Mouse (Mus musculus) 3134 (cell line): ENCODE measurements at regions not wholly inside any gene's neighbourhood (a gene's known extent, or its start where the extent isn't known, plus 50 kb on each side); places are given as distances from the start of the nearest gene placed in this dataset.

Experiments
- DNase-seq: peaks from one replicate; pipeline ENCODE4 v3.0.0-alpha.2; 2011; ENCODE audit warnings: low spot score; ENCODE audit not compliant: insufficient read length; ENCODE audit errors: extremely low read depth

DNA sequence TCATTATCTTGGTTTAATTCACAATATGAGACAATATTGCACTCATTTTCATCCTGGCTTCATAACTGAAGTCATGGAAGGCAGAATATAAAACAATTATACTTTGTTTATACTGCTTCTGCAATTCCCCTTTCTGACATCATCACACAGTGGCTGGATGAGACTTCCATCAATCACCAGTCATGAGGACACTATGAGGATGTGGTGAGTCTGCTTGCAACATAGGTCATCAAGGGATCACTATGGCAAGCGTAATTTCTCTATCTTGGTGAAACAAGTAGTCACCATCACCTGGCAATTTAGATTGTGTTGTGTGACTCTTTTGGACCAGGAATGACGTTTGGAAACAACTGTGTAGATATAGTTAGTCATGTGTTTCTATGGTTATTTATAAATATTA is 134.6 kb downstream of the Hao1 start:
- DNase-seq, result no peak

DNA sequence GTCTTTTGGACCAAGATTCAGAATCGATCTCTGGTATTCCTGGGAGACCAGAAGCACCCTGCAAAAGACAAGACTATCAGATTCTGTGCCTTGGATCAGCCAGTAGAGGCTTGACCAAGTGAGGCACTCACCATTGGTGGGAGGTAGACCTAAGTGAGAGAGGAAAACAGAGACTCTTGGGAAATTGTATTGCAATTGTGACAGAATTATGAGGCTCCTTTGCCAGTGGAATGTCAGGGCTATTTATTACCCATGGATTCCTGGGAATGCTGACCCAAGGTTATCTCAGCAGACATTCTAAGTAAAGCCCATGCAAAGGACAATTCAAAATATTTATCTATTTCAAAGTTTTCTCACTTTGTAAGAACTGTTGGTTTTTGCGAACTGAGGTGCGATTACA is 154.6 kb downstream of the Hao1 start:
- DNase-seq, result no peak

DNA sequence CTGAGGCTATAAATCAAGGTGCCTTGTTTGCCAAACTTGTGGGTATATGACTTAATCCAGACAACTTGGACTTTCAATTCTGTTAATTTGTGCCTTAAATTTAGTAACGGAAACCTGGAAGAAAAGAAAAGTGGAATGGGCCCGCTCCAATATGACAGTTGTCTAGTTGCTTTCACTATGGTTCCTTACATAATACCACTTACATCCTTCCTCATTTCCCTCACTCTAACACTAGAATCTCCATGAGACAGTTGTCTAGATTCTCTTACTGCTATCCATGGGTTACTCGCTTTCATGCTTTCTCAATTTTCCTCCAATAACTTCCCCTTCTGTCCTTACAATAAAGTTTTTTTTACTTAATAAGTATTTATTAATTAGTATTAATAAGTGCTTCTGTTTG is 160.7 kb downstream of the Hao1 start:
- no peak for DNase-seq

DNA sequence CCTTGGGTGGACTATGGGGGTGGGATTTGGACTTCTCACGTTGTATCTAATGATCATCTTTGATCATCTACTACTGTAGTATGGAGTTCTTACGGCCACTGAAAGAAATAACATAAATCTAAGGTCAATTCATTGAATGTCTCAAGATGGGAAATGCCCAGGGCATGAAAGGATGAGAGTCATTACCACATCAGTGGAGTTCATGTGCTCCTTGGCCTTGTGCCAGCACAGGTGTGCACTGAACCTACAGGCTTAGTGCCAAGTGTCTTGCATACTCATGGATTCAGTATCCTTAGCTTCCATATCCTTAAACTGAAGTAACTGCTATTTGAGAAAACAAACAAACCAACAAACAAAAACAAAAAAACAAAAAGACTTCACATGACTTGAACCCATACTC is 179.1 kb downstream of the Hao1 start:
- DNase-seq, result no peak

DNA sequence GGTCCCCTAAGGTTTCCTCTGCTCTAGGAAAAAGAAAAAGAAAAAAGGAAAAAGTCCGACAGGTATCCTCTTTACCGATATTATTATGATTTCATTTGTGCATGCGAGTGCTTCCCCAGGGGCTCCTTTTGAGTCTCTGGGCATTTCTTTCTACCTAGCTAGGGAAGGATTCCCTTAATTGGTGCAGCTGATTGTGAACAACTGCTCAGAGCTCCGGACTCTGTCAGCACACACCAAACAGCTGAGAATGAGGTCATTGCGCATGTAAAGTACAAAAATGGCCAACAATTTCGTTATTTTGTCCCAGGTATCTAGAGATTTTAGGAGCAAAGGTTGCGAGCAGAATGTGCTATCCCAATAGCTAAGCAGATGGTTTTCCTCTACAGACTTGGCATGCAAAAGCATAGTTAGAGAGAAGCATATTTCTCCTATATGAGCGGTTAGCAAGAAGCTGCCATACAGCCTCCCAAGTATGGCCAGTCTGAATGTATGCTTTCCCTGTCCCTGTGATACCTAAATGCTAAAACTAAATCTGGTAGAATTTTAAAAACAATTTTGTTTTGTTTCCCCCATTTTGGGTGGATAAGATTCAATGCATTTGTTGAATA is 203.2 kb downstream of the Hao1 start:
- no peak for DNase-seq

DNA sequence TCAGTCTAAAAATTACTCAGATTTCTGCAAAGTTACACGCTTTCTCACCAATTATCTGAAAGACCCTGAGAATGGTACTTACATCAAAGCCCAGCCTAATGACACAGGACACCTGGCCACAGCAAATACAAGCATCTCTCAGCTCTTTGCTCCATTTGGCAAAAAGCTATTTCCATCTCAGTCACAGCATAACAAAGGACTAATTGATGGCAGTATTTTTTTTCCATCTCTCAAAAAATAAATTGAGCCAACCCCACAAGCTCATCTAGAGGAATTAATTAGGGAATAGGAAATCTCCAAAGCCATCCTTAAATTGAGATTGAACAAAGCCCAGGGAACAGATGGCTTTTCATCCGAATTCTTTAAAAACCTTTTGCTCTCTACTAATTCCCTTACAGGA is 203.7 kb downstream of the Hao1 start:
- DNase-seq, result no peak

DNA sequence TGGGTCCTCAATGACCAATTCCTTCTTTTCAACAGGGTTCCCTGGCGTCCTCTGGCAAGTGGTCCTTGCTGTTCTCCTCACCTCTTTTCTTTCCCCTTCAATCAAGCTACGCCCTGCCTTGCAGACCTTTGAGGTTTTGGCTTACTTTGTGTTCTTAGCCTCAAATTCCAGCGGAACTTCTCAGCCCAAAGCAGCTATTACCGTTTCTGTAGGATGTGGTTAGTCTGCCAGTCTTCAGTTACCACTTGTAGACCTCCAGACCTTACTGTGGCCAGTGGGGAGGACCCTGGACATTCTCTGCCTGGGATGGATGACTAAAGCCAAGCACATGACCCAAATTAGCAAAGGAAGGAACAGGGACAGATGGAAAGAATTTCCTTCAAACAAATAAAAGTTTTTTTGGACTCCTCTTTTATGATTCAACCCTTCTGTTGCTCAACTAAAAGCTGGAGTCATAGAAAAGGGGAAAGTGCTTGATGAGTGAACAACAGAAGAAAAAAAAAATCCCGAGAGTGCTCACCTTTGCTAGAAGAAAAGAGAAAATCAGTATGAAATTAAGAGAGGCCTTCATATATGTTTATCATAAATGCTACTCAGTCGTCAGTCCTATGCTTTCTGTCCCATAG is 211.5 kb downstream of the Hao1 start:
- DNase-seq, result peak; percentile 67

DNA sequence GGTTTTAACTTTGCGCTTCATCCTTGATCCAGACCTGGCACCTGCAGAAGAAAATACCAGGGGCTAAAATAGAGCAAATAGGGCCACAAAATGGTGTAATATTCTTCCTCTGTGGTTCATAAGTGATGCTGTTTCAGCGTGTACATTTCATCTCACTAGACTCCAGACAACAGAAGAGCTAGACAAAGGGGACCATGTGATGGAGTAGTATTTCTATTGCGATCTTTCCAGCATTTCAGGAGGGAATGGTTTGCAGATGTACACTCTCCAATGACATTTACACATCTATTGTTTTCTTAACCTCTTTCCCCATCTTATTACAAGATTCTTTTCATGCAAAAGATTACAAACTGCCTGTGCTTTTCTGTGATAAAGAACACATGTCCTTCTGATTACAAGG is 246.1 kb downstream of the Hao1 start:
- DNase-seq, result no peak

DNA sequence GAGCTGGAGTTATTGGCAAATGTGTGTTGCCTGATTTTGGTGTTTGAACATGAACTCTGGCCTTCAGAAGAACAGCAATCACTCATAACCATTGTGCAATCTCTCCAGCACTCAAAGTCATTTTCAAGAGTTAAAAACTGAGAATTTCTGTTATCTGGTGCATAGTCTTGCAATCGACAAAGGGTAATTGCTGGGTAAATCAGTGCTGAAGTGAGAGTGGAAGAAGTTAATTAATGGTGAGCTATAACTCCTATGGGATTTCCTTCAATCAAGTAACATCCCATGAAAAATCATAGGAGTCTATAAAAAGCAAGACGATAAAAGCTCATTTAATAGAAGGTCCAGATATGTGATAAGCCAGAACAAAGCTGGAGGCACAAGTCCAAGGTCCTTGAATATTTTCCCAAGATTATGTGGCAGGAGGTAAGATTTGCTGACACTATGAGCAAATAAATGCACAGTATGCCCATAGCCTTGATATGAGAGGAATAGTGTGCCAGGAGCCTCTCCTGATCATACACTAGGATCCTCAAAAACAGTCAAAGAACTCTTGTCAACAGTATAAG is 264.0 kb downstream of the Hao1 start:
- DNase-seq, result no peak

DNA sequence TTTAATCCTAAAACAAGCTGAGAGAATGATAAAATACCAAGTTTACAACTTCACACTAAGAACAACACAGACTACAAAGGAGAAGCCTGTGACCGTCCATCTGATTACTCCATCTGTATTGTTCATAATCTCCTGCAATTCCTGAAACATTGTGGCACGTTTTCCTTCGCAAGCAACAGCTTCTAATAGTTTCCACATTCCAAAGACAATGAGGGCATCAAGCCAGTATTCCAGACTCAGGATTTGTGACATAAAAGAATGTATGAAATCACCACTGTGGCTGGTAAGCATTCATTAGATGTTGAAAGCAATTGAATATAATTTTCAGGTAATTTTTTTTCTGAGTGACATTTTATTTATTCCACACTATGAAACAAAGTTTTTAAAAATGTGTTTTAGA is 278.3 kb downstream of the Hao1 start:
- no peak for DNase-seq

DNA sequence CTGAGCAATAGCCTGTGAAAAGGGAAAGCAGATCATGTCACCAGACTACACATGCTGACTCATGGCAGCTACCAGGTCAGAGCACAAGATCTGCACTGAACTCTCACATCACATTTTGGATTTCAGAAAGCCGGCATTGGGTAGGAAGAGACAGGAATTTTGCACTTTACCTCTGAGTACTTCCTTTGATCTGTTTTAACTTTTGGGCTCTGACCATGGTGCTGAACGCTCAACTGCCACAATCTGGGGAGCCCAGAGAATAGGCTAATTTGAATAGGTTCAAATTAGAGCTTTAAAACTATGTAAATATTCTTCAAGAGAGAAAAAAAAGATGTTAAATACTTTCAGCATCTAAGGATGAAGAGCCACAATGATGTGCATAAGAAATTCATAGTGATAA is 285.7 kb downstream of the Hao1 start:
- no peak for DNase-seq
